Mouse (Mus musculus): ENCODE measurements around the gene Fgf15.
A peak's percentile ranks its signal among the peaks of the same experiment; 100 is the strongest.
"Not testable (repeated sequence)": the region's sequence is repeated elsewhere in the genome, so short reads cannot be mapped to it uniquely, and the experiment has no call there.

Fgf15 gene

GRCm38 (mm10) chr7:144896294-144897218 lies at the start of gene Fgf15:
Gene Fgf15 (plus strand): TSS chr7:144896531.
- peak; percentile 19 to 21 for DNase-seq

- DNase-seq, result no peak
Observed at GRCm38 (mm10) chr7:144847067-144847466, 49.3 kb upstream of the Fgf15 start, which contains the start of gene Fgf4. Gene Fgf4 (plus strand): TSS chr7:144847367.

- DNase-seq, result no peak
Observed at GRCm38 (mm10) chr7:144851321-144851720, 45.0 kb upstream of the Fgf15 start.

GRCm38 (mm10) chr7:144854966-144855365 lies 41.4 kb upstream of the Fgf15 start:
- DNase-seq, result no peak

- DNase-seq, result no peak
Observed at GRCm38 (mm10) chr7:144857158-144857557, 39.2 kb upstream of the Fgf15 start.

GRCm38 (mm10) chr7:144857826-144858342 lies 38.4 kb upstream of the Fgf15 start:
- no peak for DNase-seq

- DNase-seq, result no peak
Observed at GRCm38 (mm10) chr7:144858702-144859101, 37.6 kb upstream of the Fgf15 start.

- no peak for DNase-seq
Observed at GRCm38 (mm10) chr7:144861056-144861768, 35.1 kb upstream of the Fgf15 start.

GRCm38 (mm10) chr7:144861769-144862070 lies 34.6 kb upstream of the Fgf15 start:
- no peak for DNase-seq

- DNase-seq, result no peak
Observed at GRCm38 (mm10) chr7:144862126-144862525, 34.2 kb upstream of the Fgf15 start.

GRCm38 (mm10) chr7:144862712-144863111 lies 33.6 kb upstream of the Fgf15 start:
- no peak for DNase-seq

- no peak for DNase-seq
Observed at GRCm38 (mm10) chr7:144863196-144863595, 33.1 kb upstream of the Fgf15 start.

- no peak for DNase-seq
Observed at GRCm38 (mm10) chr7:144864160-144864670, 32.1 kb upstream of the Fgf15 start.

- no peak for DNase-seq
Observed at GRCm38 (mm10) chr7:144867161-144867560, 29.2 kb upstream of the Fgf15 start.

GRCm38 (mm10) chr7:144867602-144868001 lies 28.7 kb upstream of the Fgf15 start:
- no peak for DNase-seq

GRCm38 (mm10) chr7:144872420-144872819 lies 23.9 kb upstream of the Fgf15 start:
- DNase-seq, result no peak

- DNase-seq, result no peak
Observed at GRCm38 (mm10) chr7:144873160-144873559, 23.2 kb upstream of the Fgf15 start.

- DNase-seq, result no peak
Observed at GRCm38 (mm10) chr7:144874226-144874625, 22.1 kb upstream of the Fgf15 start.

GRCm38 (mm10) chr7:144878401-144878800 lies 17.9 kb upstream of the Fgf15 start:
- no peak for DNase-seq

- no peak for DNase-seq
Observed at GRCm38 (mm10) chr7:144883106-144883505, 13.2 kb upstream of the Fgf15 start.

GRCm38 (mm10) chr7:144887672-144888071 lies 8.7 kb upstream of the Fgf15 start:
- DNase-seq, result no peak

- no peak for DNase-seq
Observed at GRCm38 (mm10) chr7:144888564-144889299, 7.6 kb upstream of the Fgf15 start.

GRCm38 (mm10) chr7:144890661-144891060 lies 5.7 kb upstream of the Fgf15 start:
- not testable (repeated sequence) for DNase-seq
